Mouse (Mus musculus) gastrocnemius, adult 2 months (tissue): ENCODE measurements around the gene Tpcn2. TPM values are rescaled to one million over a fixed set of nuclear protein-coding genes. Genes with fewer than 3 reads are reported as not detected.

Experiments
- DNase-seq: peaks from one replicate; pipeline ENCODE4 v3.0.0; 2022
- H3K27ac ChIP-seq: fragments of 200-600 bp; 2 replicates; pipeline ENCODE4 v1.8.1; 2022; ENCODE audit warnings: mild to moderate bottlenecking
- H3K4me3 ChIP-seq: fragments of 200-600 bp; 2 replicates; pipeline ENCODE4 v1.8.1; 2022; ENCODE audit warnings: mild to moderate bottlenecking, moderate library complexity
- CTCF ChIP-seq: fragments of 200-600 bp; IDR thresholded peaks from 2 replicates; pipeline ENCODE4 v1.8.1; 2022; ENCODE audit warnings: antibody characterized with exemption, mild to moderate bottlenecking, moderate library complexity
- intact Hi-C: fragments of 180-260 bp; cut with DNase I; formaldehyde crosslinking; loops from one replicate; pipeline ENCODE4 v1.15.1; 2025
- total RNA-seq, 2 experiments: library from RNA; stranded (reverse); gene quantifications; 2 replicates each; pipeline ENCODE4 v1.2.3; 2021

Tpcn2 gene
- total RNA-seq, 2 experiments from 2014 or later = 1.4 to 1.5 TPM

- Histone ChIP-seq H3K4me3 (no peak overlapping the region), H3K27ac (peak overlapping the region; percentile 79; the same call in 1 of the 2 replicates)
- DNase-seq = no peak
- intact Hi-C loops = no loop called here
- TF ChIP-seq CTCF = no peak
These were observed 78.4 kb downstream of the Tpcn2 start for GRCm38 (mm10) chr7:145205363-145205902.

- intact Hi-C loops = no loop called here
- TF ChIP-seq CTCF = no peak
- H3K27ac ChIP-seq = no peak overlapping the region
- DNase-seq = no peak
- no peak overlapping the region for H3K4me3 ChIP-seq
These were observed 84.1 kb downstream of the Tpcn2 start for GRCm38 (mm10) chr7:145199711-145200110.

GRCm38 (mm10) chr7:145198223-145198714 is 85.5 kb downstream of the Tpcn2 start:
- H3K27ac ChIP-seq = peak overlapping the region; percentile 66
- TF ChIP-seq CTCF = no peak
- H3K4me3 ChIP-seq = no peak overlapping the region
- intact Hi-C loops = no loop called here
- peak; percentile 54 for DNase-seq

GRCm38 (mm10) chr7:145197711-145198110 is 86.1 kb downstream of the Tpcn2 start:
- DNase-seq = no peak
- no peak for TF ChIP-seq CTCF
- Histone ChIP-seq H3K27ac (no peak overlapping the region; the same call in 1 of the 2 replicates), H3K4me3 (no peak overlapping the region)
- intact Hi-C loops = no loop called here

- intact Hi-C loops = no loop called here
- DNase-seq = no peak
- TF ChIP-seq CTCF = no peak
- Histone ChIP-seq H3K27ac (no peak overlapping the region), H3K4me3 (no peak overlapping the region)
These were observed 86.8 kb downstream of the Tpcn2 start for GRCm38 (mm10) chr7:145197042-145197441.

GRCm38 (mm10) chr7:145196340-145196739 is 87.5 kb downstream of the Tpcn2 start:
- Histone ChIP-seq H3K27ac (no peak overlapping the region), H3K4me3 (no peak overlapping the region)
- no peak for TF ChIP-seq CTCF
- intact Hi-C loops = no loop called here
- DNase-seq = no peak

- H3K4me3 ChIP-seq = no peak overlapping the region
- no peak overlapping the region for H3K27ac ChIP-seq
- no peak for DNase-seq
- no peak for TF ChIP-seq CTCF
- intact Hi-C loops = loop anchor here (2.0 kb wide), 1 partner anchor 47 kb away; no protein-coding TSS in a partner anchor
These were observed 88.5 kb downstream of the Tpcn2 start for GRCm38 (mm10) chr7:145195186-145195927.

GRCm38 (mm10) chr7:145194455-145195161 is 89.2 kb downstream of the Tpcn2 start:
- Histone ChIP-seq H3K27ac (peak overlapping the region; percentile 20), H3K4me3 (no peak overlapping the region)
- intact Hi-C loops = loop anchor here (2.0 to 5.0 kb wide), 2 partner anchors 48 to 257 kb away; partner anchors contain the start of gene Ccnd1
- TF ChIP-seq CTCF = no peak
- DNase-seq = peak; percentile 55

- intact Hi-C loops = loop anchor here (5.0 kb wide), 1 partner anchor 256 kb away; the partner anchor contains the start of gene Ccnd1
- H3K27ac ChIP-seq = no peak overlapping the region
- peak; percentile 46 for TF ChIP-seq CTCF
- peak; percentile 63 for DNase-seq
- H3K4me3 ChIP-seq = no peak overlapping the region
These were observed 91.0 kb downstream of the Tpcn2 start for GRCm38 (mm10) chr7:145192836-145193235.

- TF ChIP-seq CTCF = no peak
- Histone ChIP-seq H3K27ac (no peak overlapping the region), H3K4me3 (no peak overlapping the region)
- intact Hi-C loops = loop anchor here (5.0 kb wide), 1 partner anchor 253 kb away; the partner anchor contains the start of gene Ccnd1
- no peak for DNase-seq
These were observed 93.3 kb downstream of the Tpcn2 start for GRCm38 (mm10) chr7:145190520-145190919.

- intact Hi-C loops = no loop called here
- DNase-seq = no peak
These were observed 94.5 kb downstream of the Tpcn2 start for GRCm38 (mm10) chr7:145189342-145189741.

GRCm38 (mm10) chr7:145187802-145188201 is 96.0 kb downstream of the Tpcn2 start:
- TF ChIP-seq CTCF = no peak
- intact Hi-C loops = no loop called here
- Histone ChIP-seq H3K4me3 (no peak overlapping the region), H3K27ac (no peak overlapping the region)
- DNase-seq = no peak

More at GRCm38 (mm10) chr7:145189342-145189741, 94.5 kb downstream of the Tpcn2 start:
- no peak for TF ChIP-seq CTCF
- Histone ChIP-seq H3K27ac (no peak overlapping the region), H3K4me3 (no peak overlapping the region)

GRCm38 (mm10) chr7:145182388-145182787 is 101.4 kb downstream of the Tpcn2 start:
- intact Hi-C loops = no loop called here
- Histone ChIP-seq H3K4me3 (no peak overlapping the region), H3K27ac (no peak overlapping the region)
- no peak for DNase-seq
- TF ChIP-seq CTCF = no peak
